9 mouse cellular contexts compared by ENCODE assay signal in the genomic region with DNA sequence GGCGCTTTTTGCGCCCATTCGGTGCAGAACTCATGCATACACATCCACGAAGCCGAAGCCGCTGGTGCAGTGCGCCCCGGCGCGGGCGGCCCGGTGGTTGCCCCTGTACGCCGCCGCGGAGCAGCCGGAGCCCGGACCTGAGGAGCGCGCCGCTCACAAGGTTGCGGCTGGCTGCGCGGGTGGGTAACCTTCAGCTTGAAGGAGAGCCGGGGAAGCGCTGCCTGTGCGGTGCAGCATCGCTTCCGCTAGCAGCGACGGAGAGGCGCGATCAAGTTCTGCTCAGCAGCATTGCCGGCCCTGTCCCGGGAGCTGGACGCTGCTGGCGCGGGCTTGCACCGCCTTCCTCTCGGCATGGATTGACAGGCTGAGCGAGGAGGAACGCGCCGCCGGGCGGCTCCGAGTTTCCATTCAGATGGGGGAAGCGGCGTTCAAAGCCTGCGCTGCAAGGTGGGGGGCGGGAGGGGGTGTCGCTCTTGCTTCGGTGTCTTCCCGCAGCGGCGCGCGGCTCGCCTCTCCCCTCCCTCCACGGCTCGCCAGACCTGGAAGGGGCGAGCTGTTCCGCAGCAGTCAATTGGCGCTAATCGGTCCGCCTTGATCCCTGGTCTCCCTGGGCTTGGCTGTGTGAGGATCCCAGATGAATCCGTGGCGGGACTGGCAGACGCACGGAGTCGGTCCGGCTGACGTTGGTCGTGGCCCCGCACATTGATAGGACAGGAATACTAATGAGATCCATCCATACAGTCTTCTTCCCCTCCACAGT. TPM values are rescaled to one million over a fixed set of nuclear protein-coding genes. Genes with fewer than 3 reads are reported as not detected.
A peak's percentile ranks its signal among the peaks of the same experiment; 100 is the strongest.
DNase-seq lines count a peak whose midpoint lies in the region; ATAC-seq lines count a peak whose summit lies in the region.
"Had no signal": no experiment of that assay in that cellular context is flagged by ENCODE, and none has a peak within 500 bp of the region (broad histone marks: within the 10 kb centered on the region; RNA-seq: fewer than 3 reads in every experiment).

A gene (minus strand): TSS at position 750 of the 760 bp plus-strand sequence.

- peak within 1 kb of the TSS; percentile 86 for H3K4me3 ChIP-seq in forebrain, embryonic 16.5 days (replicated peaks; ENCODE audit: low read length)
- H3K4me3 ChIP-seq in liver, embryonic 15.5 days (replicated peaks): peak within 1 kb of the TSS; percentile 52
- H3K4me3 ChIP-seq in neural tube, embryonic 12.5 days: peak within 1 kb of the TSS; percentile 55

- DNase-seq in cerebellum, adult 11 months: peak; percentile 74
- peak; percentile 69 to 73 for DNase-seq in heart, postnatal 14 days
- peak; percentile 78 for DNase-seq in layer of hippocampus, adult 11-12 months (ENCODE audit: low spot score)
- DNase-seq in testis, postnatal 10 days (ENCODE audit: low spot score): peak; percentile 73

- peaks cover 27% of the 10 kb centered on the region for H3K4me1 ChIP-seq in forebrain, embryonic 16.5 days (replicated peaks; ENCODE audit: control insufficient read depth, insufficient read depth, low read length)
- no peaks in the 10 kb centered on the region; the same call in 1 of the 2 replicates for H3K4me1 ChIP-seq in liver, embryonic 15.5 days (replicated peaks)
- H3K4me1 ChIP-seq in neural tube, embryonic 12.5 days: peaks cover 12% of the 10 kb centered on the region; the same call in 1 of the 2 replicates

- intact Hi-C loops in heart, postnatal 14 days (cut with DNase I): loop anchor here (5.0 kb wide), 2 partner anchors 168 to 237 kb away; a partner anchor contains a TSS

- H3K36me3 ChIP-seq in forebrain, embryonic 16.5 days (ENCODE audit: control insufficient read depth, insufficient read depth): no peaks in the 10 kb centered on the region
- H3K36me3 ChIP-seq in liver, embryonic 15.5 days (replicated peaks): no peaks in the 10 kb centered on the region
- H3K36me3 ChIP-seq in neural tube, embryonic 12.5 days: no peaks in the 10 kb centered on the region

- no peaks in the 10 kb centered on the region for H3K9me3 ChIP-seq in forebrain, embryonic 16.5 days (ENCODE audit: control insufficient read depth, low read length)
- no peaks in the 10 kb centered on the region for H3K9me3 ChIP-seq in liver, embryonic 15.5 days (replicated peaks)
- no peaks in the 10 kb centered on the region for H3K9me3 ChIP-seq in neural tube, embryonic 12.5 days

- peak; percentile 61 for ATAC-seq in CD4-positive, CD25-positive, alpha-beta regulatory T cell, adult 4 months
- peak; percentile 92 for ATAC-seq in forebrain, embryonic 16.5 days
- 0 out of 2 replicates have a peak, but pooled peaks have one; percentile 25 for ATAC-seq in liver, embryonic 15.5 days (ENCODE audit: insufficient read depth)
- ATAC-seq in neural tube, embryonic 12.5 days (ENCODE audit: low FRiP score, low read depth): peak; percentile 91

- H3K4me2 ChIP-seq in forebrain, embryonic 16.5 days (ENCODE audit: low read length): peak within 1 kb of the TSS; percentile 93
- peak within 1 kb of the TSS; percentile 70 for H3K4me2 ChIP-seq in liver, embryonic 15.5 days
- peak within 1 kb of the TSS; percentile 88 for H3K4me2 ChIP-seq in neural tube, embryonic 12.5 days (replicated peaks)

- H3K9ac ChIP-seq in forebrain, embryonic 16.5 days (replicated peaks; ENCODE audit: low read depth, low read length): peak within 1 kb of the TSS; percentile 86
- H3K9ac ChIP-seq in liver, embryonic 15.5 days: no peak within 1 kb of the TSS
- H3K9ac ChIP-seq in neural tube, embryonic 12.5 days: peak within 1 kb of the TSS; percentile 77

- under 1% methylated on average over 71 of the region's 75 CpGs for WGBS in forebrain, embryonic 16.5 days
- under 1% methylated on average over 73 of the region's 75 CpGs for WGBS in liver, embryonic 15.5 days (ENCODE audit: insufficient replicate concordance)
- under 1% methylated on average over 75 of the region's 75 CpGs for WGBS in neural tube, embryonic 12.5 days

- no peaks in the 10 kb centered on the region for H3K27me3 ChIP-seq in forebrain, embryonic 16.5 days (replicated peaks; ENCODE audit: control insufficient read depth, insufficient read depth, low read length)
- peaks cover 52% of the 10 kb centered on the region for H3K27me3 ChIP-seq in liver, embryonic 15.5 days
- peaks cover 3% of the 10 kb centered on the region; the same call in 1 of the 2 replicates for H3K27me3 ChIP-seq in neural tube, embryonic 12.5 days (replicated peaks)

- peak within 1 kb of the TSS; percentile 91 for H3K27ac ChIP-seq in forebrain, embryonic 16.5 days (ENCODE audit: low read length)
- H3K27ac ChIP-seq in liver, embryonic 15.5 days (replicated peaks): no peak within 1 kb of the TSS; the same call in 1 of the 2 replicates
- peak within 1 kb of the TSS; percentile 72 for H3K27ac ChIP-seq in neural tube, embryonic 12.5 days

RNA-seq across cellular contexts. Expression of the gene that starts here (rescaled TPM):
- not detected for polyA plus RNA-seq in CD4-positive, CD25-positive, alpha-beta regulatory T cell, adult 4 months (2017; shearing (Covaris generic))
- polyA plus RNA-seq in forebrain, embryonic 16.5 days (2015; fragmentation: Nextera tagmentation; extraction: Ambion mirVana): 6.0 and 6.8 TPM in 2 replicates
- 1 to 10 TPM; 3.8 to 4.3 TPM for total RNA-seq in heart, postnatal 14 days (2021)
- 0.31 and 0.46 TPM in 2 replicates for polyA plus RNA-seq in liver, embryonic 15.5 days (2015; fragmentation: Nextera tagmentation; extraction: Ambion mirVana)
- 5.1 and 6.0 TPM in 2 replicates for polyA plus RNA-seq in neural tube, embryonic 12.5 days (2016; fragmentation: Nextera tagmentation; extraction: Ambion mirVana)
- total RNA-seq: MEL had no signal

Comparison
In these comparisons a context has a peak if more than half of its experiments do, and no peak if none do; other contexts are left out.
1. Peak in ATAC-seq in CD4-positive, CD25-positive, alpha-beta regulatory T cell, adult 4 months; RNA of the gene not detected or under 1 TPM.
2. Peak in ATAC-seq, H3K4me3 ChIP-seq and H3K4me2 ChIP-seq in liver, embryonic 15.5 days; RNA of the gene not detected or under 1 TPM.
3. ATAC-seq: peak in every context shown above with its lines; median percentile 92 in forebrain, embryonic 16.5 days; 91 in neural tube, embryonic 12.5 days; 61 in CD4-positive, CD25-positive, alpha-beta regulatory T cell, adult 4 months; 25 in liver, embryonic 15.5 days.